Mouse (Mus musculus): ENCODE measurements around the gene Slc25a33.
"Not testable (repeated sequence)": the region's sequence is repeated elsewhere in the genome, so short reads cannot be mapped to it uniquely, and the experiment has no call there.

Slc25a33 gene

GRCm38 (mm10) chr4:149793156-149794009 is 19.3 kb upstream of the Slc25a33 start:
- no peak for DNase-seq

GRCm38 (mm10) chr4:149792159-149792800 is 18.2 kb upstream of the Slc25a33 start:
- no peak for DNase-seq

GRCm38 (mm10) chr4:149791470-149791869 is 17.4 kb upstream of the Slc25a33 start:
- DNase-seq: no peak

GRCm38 (mm10) chr4:149790969-149791368 is 16.9 kb upstream of the Slc25a33 start:
- no peak for DNase-seq

GRCm38 (mm10) chr4:149790546-149790945 is 16.5 kb upstream of the Slc25a33 start:
- no peak for DNase-seq

- DNase-seq: no peak
Observed at GRCm38 (mm10) chr4:149789421-149790194, 15.5 kb upstream of the Slc25a33 start.

- no peak for DNase-seq
Observed at GRCm38 (mm10) chr4:149784901-149785300, 10.8 kb upstream of the Slc25a33 start.

GRCm38 (mm10) chr4:149784371-149784770 is 10.3 kb upstream of the Slc25a33 start:
- DNase-seq: no peak

GRCm38 (mm10) chr4:149782975-149783374 is 8.9 kb upstream of the Slc25a33 start:
- DNase-seq: no peak

- no peak for DNase-seq
Observed at GRCm38 (mm10) chr4:149780565-149781356, 6.7 kb upstream of the Slc25a33 start.

- no peak for DNase-seq
Observed at GRCm38 (mm10) chr4:149779966-149780365, 5.9 kb upstream of the Slc25a33 start.

- no peak for DNase-seq
Observed at GRCm38 (mm10) chr4:149777126-149777525, 3.0 kb upstream of the Slc25a33 start.

GRCm38 (mm10) chr4:149775760-149776362 is 1.8 kb upstream of the Slc25a33 start:
- no peak for DNase-seq

- DNase-seq: no peak
Observed at GRCm38 (mm10) chr4:149775330-149775729, 1.3 kb upstream of the Slc25a33 start.

GRCm38 (mm10) chr4:149773408-149774093 is 526 bp downstream of the Slc25a33 start:
- DNase-seq: no peak

GRCm38 (mm10) chr4:149772394-149772793 is 1.7 kb downstream of the Slc25a33 start:
- DNase-seq: no peak

- DNase-seq: no peak
Observed at GRCm38 (mm10) chr4:149765201-149765600, 8.9 kb downstream of the Slc25a33 start.

- no peak for DNase-seq
Observed at GRCm38 (mm10) chr4:149763335-149763734, 10.7 kb downstream of the Slc25a33 start.

- no peak for DNase-seq
Observed at GRCm38 (mm10) chr4:149759517-149759916, 14.6 kb downstream of the Slc25a33 start.

- DNase-seq: no peak
Observed at GRCm38 (mm10) chr4:149758423-149758822, 15.7 kb downstream of the Slc25a33 start.

- not testable (repeated sequence) for DNase-seq
Observed at GRCm38 (mm10) chr4:149756546-149756945, 17.5 kb downstream of the Slc25a33 start.

All from thymus, adult 18-20 months (tissue).